Mouse (Mus musculus): Measurements from ENCODE around the gene Fam163a. TPM values are rescaled to one million over a fixed set of nuclear protein-coding genes. Genes with fewer than 3 reads are reported as not detected.
"Not testable (repeated sequence)": the region's sequence is repeated elsewhere in the genome, so short reads cannot be mapped to it uniquely, and the experiment has no call there.

The Fam163a gene
- total RNA-seq, 2 experiments from 2014 or later = 4.6 to 6.1 TPM

DNA sequence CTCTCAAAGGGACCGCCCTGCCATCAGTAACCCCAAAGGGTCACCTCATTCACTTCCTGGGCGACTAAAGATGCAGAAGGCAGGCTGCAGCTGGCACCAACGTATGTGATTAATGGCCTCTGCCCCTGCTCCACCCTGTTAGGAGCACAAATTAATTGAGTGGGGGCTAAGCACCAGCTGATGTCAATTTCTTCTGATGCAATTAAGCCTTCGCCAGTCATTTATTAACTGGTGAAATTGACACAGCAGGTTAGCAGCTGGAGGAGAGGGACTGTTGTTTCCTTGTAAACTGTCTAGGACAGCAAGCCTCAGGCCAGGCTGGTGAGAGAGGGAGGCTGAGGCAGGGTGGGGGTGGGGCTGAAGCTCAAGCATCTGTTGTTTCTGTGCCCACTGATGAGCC is 114.8 kb downstream of the Fam163a start:
- intact Hi-C loops (cut with DNase I) = no loop called here
- no peak for DNase-seq

DNA sequence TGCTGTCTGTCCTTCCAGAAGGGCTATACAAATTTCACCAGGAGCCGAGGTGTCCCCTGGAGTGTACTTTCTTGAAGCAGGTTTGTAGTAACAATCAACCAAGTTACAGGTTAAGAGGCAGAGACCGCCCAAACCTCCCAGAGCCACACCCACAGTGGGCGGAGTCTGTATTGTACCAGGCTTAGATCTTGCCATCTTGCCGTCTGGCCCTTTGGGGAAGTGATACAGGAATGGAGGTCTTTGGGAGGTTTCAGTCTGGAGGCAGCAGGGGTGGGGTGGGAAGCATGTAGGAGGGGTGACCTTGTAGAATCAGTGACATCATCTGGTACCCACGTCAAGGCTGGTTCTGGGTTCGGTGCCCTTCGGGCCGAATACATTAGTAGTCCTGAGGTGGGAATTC is 115.3 kb downstream of the Fam163a start:
- intact Hi-C loops (cut with DNase I) = loop anchor here (5.0 kb wide), 1 partner anchor 153 kb away; no protein-coding TSS in a partner anchor
- no peak for DNase-seq

DNA sequence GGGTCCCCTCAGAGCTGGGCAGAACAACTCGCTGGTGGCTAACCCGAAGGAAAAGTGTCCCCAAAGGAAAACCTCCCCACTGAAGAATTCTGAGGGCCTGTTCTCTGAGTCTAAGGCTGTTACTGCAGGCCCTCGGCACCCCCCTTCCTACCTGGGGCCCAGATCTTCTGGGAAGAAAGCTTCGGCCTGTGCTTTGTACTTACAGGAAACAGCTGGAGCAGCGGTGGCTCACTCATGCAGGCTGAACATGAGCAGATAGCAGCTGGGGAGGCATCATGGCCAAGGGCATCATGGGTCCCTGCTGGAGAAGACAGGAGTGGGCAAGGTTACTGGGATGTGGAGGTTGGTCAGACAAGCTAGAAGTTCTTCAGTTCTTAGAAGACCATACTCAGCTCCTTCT is 117.2 kb downstream of the Fam163a start:
- DNase-seq = no peak
- intact Hi-C loops (cut with DNase I) = loop anchor here (5.0 kb wide), 1 partner anchor 155 kb away; no protein-coding TSS in a partner anchor

DNA sequence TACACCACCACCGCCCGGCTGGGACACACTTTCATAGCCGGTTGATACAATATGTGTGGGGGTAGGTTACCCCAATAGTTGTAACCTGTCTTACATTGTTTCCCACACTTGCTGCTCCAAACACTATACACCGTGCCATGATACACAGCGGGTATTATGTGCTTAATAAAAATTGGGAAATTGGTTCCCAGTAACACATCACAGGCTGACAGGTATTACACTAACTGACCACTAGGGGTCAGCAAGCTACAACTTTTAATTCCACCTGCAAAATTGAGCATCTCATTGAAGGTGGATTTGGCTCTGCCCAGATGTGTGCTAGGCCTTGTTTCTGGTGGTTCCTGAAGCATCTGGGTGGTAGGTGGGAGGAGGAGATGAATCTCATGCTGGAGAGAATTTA is 119.1 kb downstream of the Fam163a start:
- DNase-seq = no peak
- intact Hi-C loops (cut with DNase I) = loop anchor here (5.0 kb wide), 1 partner anchor 157 kb away; no protein-coding TSS in a partner anchor

DNA sequence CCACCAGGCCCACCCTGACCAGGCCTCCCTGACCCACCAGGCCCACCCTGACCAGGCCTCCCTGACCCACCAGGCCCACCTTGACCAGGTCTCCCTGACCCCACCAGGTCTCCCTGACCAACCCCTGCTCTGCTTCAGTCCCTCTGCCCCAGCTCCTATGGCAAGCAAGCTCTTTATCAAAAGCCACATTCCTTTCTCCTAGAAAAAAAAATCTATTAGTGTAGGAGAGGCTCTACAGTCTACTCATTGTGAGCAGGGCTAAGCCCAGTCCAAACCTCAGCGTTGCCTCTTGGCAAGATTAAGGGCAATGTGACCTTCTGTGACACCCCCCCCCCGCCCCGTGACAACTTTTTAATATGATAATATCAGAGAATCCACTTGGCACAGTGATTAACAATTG is 120.2 kb downstream of the Fam163a start:
- no peak for DNase-seq
- intact Hi-C loops (cut with DNase I) = loop anchor here (5.0 kb wide), 2 partner anchors 158 to 453 kb away; no protein-coding TSS in a partner anchor

DNA sequence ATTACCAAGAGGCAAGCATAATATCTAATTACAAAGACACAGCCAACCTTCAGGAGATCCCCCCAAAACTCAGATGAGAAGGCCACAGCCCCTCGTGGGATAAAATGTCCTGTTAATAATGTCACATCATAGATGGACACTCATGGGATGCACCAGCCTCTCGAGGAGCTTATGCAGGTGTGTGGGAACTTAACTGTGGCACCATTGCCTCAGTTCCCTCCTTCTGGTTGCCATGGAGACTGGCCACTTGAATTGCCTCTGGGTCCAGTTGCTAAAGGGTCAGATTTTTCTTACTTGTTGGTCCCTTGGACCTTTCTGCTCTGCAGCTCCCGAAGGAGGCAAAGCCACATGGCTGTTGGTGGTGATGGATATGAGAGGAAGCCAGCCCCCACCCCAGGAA is 127.2 kb downstream of the Fam163a start:
- DNase-seq = no peak
- intact Hi-C loops (cut with DNase I) = no loop called here

DNA sequence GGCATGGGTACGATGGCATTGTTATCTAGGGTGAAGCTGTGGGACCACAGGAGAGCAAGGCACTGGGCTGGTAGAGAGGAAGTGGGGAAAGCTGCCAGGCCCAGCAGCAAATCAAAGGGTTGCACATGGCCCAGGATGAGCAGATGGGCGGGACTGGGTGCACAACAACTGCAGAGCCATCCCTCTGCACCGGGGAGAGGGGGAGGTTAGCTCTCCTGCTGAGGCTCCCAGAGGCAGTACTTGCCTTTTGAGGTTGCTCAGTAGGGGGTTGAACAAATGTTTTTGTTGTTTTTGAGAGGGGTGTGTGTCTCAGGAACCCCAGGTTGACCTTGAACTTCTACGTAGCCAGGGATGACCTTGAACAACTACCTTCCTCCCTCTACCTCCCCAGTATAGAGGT is 128.4 kb downstream of the Fam163a start:
- intact Hi-C loops (cut with DNase I) = no loop called here
- no peak for DNase-seq

DNA sequence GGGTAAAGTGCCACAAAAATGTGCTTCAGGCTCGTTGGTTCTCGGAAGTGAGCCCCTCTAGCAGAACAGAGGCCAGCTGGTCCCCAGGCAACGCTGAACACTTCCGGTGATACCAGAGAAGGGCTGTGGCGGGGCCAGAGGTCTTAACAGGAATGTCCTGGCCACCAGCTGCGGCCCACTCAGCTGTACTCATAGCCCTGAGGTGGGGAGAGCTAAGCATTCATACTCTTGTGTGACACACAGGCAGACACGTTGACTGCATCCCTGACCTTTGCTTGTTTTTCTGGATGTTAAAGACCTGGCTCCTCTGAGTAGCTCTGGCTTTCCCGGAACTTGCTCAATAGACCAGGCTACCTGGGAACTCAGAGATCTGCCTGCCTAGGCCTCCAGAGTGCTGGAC is 130.3 kb downstream of the Fam163a start:
- no peak for DNase-seq
- intact Hi-C loops (cut with DNase I) = no loop called here

DNA sequence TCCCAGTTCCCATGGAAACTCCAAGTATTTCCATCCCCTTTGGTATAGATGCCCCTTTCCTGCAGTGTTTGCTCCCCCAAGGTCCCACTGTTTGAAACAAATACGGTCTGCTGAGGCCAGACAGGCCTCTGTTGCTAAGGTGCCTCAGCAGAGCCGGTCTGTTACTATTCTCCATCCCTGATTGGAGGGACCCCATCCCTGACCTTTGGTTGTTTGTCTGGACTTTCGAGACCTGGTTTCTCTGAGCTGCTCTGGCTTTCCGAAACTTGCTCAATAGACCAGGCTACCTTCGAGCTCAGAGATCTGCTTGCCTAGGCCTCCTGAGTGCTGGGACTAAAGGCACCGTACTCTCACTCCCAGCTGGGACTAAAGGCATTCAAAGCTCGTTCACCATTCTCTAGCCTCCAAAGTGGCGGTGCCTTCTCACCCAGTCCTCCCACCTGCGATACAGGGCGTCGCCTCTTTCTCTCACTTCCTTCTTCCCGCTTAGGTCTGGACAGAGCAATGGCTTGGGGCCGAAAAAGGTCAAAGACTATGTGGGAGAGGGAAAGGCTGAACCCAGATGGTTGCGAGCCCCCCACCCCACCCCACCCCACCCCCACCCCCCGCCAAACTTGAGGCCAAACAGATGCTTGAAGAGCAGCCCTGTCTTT is 131.5 kb downstream of the Fam163a start:
- intact Hi-C loops (cut with DNase I) = no loop called here
- no peak for DNase-seq

DNA sequence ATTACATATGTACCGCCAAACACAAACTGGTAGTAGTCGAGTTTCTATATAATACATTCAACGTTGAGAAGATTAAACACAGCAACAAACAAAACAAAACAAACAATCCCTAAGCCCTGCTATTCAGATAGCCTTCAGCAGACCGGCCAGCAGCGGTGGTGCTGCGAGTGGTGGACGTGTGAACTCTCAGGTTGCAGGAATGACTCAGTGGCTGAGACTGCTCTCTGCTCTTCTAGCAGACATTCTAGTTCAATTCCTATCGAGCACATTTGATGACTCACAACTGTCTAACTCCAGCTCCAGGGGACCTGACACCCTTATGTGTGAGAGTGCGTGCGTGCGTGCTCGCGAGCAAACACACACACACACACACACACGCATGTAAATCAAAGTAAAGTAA is 134.7 kb downstream of the Fam163a start:
- DNase-seq = no peak
- intact Hi-C loops (cut with DNase I) = no loop called here

DNA sequence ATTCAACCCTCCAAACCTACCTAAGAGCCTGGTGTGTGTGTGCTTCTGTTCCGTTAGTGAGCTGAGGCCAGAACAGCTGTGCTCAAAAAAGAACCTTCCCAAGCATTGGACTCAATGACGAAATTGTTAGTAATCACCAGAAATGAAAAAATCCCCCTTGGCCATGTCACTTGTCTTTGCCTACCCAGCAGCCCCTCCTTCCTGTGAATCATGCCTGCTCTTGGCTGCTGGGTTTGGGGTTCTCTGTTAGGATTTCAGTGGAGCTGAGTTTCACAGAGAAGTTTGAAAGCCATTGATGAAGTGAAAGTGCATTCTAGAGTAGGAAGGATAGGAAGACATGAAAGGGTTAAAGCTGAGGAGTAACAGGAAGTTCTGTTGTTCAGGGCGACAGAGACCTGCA is 138.7 kb downstream of the Fam163a start:
- intact Hi-C loops (cut with DNase I) = no loop called here
- DNase-seq = no peak

DNA sequence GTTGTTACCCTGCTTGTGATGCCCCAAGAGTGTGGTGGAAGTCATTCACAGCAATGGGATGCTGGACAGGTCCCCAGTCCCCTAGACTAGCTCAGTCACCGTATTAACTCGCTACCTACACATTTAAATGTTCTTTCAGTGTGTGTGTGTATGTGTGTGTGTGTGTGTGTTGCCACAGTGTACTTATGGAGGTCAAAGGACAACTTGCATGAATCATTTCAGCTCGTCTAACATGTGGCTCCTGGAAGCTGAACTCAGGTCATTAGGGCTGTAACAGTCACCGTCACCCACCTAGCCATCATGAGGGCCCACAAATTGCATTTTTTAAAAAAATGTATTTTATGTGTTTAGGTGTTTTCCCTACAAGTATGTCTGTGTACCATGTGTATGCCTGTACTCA is 142.6 kb downstream of the Fam163a start:
- no peak for DNase-seq
- intact Hi-C loops (cut with DNase I) = no loop called here

DNA sequence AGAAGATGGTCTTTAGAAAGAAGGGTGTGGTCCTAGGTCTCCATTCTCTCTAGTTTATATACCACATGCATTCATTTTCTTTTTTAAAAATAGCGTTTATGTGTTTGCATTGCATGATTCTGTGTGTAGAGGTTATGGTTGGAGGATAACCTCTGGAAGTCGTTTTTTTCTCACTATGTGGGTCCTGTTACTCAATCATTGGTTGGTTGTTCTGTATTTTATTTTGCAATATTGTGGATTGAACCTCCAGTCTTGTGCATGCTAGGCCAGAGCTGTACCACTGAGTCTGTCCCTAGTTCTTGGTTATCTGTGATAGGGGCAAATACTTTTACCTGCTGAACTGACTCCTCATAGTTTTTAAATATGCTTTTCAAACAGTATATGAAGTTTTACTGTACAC is 146.6 kb downstream of the Fam163a start:
- no peak for DNase-seq
- intact Hi-C loops (cut with DNase I) = no loop called here

DNA sequence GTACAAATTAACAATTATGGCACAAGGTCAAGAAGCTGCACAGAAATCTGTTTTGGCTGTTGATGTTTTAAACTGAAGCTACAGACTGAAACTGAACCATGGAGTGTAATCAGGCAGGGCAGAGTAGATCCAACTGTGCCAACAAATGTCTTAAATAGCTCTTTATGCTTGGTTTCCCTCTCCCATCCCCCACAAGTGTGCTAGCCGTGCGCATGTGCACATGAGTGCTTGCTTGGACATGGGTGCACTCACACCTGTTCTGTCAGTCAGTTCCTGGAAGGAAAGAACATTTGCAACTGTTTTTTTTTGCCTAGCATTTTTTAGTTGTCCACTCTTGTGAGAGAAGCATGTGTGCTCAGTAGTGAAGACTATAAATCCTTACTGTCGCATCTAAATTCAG is 158.1 kb downstream of the Fam163a start:
- DNase-seq = peak; percentile 47

DNA sequence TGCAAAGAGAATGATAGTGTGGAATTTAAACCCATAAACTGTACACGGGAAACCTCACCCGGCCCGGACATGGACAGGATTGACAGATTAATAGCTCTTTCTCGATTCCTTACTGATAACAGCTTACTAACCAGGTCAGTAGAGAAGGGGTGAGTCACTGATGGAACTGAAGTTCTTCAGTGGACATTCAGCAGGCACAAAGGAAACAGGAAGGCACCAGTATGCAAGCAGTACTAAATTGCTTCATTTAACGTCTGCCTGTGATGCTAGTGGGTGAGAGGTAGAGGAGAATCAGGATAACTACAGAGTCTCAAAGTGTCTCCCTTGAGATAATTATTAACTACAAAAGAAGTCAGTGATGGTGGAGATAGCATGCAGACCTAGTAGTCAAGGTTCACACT is 160.6 kb downstream of the Fam163a start:
- DNase-seq = no peak
- intact Hi-C loops (cut with DNase I) = no loop called here

More for the DNA sequence above, 158.1 kb downstream of the Fam163a start:
- intact Hi-C loops (cut with DNase I) = no loop called here

DNA sequence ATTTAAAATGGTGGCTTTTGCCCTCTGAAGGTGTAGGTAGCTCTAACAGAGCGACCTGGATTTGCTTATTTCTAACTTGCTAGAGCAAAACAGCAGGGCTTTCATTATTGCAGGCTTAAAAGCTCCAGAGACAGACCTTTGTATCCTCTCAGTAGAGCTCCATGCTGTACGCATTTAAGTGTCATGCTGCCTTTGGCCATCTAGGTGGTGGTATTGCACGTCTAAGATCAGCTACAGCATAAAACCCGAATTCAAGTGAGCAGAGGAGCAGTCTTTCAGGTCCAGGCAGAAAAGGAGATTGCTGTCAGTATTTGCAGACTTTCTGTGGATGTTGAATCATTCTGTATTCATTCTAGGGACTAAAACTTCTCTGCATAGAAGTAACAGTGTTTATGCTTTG is 161.8 kb downstream of the Fam163a start:
- DNase-seq = peak; percentile 17
- intact Hi-C loops (cut with DNase I) = no loop called here

DNA sequence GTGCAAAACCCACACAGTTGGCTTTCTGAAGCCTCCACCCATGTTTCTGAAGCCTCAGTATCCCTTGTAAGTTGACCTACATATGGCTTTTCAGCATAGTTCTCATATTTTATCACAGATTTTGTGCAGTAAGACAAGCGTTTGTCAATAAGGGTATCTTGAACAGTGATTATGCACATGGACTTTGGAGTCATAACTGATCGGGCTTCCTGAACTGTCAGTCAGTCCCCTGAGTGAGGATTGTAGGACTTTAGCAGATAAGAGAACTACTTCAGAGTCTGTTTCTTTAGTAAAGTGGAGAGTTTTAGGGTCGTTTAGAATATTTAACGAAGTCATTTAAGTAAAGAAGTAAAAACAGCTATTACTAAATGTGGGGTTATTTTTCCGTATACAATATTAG is 162.3 kb downstream of the Fam163a start:
- intact Hi-C loops (cut with DNase I) = no loop called here
- no peak for DNase-seq

DNA sequence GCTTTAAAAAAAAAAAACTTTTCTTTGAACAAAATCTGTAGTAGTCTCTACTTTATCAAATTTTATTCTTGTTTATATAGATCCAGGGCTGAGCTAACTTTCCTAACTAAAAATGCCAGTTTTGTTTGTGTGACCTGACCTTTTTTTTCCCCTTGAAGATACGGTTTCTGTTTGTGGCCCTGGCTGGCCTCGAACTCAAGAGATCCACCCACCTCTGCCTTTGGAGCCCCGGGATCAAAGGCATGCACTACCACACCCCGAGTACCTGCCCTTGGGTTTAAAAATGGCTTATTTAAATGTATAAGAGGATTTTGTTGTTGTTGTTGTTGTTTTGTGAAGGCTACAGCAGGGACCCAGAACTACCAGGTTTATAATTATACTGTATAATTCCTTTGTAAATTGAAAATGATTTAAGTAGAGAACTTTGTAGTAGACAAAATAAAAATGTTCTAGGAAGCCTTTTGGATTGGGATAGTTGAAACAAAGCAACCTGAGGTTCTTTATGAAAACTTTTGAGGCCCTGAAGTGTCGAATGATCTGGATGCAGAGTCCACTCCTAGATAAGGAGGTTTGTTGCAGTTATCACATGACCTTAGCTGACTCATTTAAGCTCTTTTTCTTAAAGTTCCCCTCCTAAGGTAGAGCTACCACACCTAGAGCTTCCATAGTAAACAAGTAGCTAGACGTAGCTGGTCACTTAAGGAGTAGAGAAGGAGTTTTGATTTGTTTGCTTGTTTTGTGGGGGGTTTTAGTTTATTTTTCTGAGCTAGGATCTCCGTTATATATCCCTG is 163.2 kb downstream of the Fam163a start:
- intact Hi-C loops (cut with DNase I) = no loop called here
- DNase-seq = no peak

DNA sequence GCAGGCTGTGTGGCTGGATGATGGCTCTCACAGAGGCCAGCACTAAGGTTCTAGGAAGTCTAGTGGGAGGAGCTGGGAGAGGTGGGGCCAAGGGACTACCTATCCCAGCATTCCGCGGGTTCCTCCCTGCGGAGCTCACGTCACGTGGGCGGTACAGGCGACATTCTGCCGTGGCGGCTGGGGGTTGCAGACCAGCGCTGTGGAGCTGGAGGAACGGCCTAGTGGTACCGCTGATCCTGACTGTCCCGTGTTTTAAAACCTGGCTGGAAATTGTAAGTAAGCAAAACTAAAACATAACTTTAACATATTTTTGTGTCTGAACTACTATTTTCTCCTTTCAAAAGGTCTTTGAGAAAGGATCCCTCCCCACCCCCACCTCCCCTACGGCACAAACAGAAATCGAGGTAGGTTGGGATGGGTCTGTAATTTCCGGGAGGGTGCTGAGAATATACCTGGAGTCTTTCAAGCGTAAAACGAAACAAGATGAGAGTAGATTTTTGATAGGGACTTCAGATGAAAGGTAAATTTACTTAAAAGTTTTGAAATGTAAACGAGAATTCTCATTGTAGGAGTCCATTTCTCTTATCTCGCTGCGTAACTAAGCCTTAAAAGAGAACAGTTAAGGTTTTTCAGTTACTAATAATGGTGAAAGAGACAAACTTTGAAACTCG is 164.0 kb downstream of the Fam163a start:
- DNase-seq = peak; percentile 91
- intact Hi-C loops (cut with DNase I) = no loop called here

DNA sequence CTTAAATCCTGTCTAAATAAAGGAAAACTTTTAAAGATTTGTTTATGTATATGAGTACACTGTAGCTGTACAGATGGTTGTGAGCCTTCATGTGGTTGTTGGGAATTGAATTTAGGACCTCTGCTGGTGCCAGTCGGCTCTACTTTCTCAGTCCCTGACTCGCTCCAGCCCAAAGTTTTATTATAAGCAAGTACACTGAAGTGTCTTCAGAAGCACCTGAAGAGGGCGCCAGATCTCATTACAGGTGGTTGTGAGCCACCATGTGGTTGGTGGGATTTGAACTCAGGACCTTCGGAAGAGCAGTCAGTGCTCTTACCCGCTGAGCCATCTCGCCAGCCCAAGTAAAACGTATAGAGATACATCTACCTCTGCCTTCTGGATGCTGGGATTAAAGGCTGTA is 164.8 kb downstream of the Fam163a start:
- DNase-seq; intact Hi-C loops (cut with DNase I): not testable (repeated sequence)

DNA sequence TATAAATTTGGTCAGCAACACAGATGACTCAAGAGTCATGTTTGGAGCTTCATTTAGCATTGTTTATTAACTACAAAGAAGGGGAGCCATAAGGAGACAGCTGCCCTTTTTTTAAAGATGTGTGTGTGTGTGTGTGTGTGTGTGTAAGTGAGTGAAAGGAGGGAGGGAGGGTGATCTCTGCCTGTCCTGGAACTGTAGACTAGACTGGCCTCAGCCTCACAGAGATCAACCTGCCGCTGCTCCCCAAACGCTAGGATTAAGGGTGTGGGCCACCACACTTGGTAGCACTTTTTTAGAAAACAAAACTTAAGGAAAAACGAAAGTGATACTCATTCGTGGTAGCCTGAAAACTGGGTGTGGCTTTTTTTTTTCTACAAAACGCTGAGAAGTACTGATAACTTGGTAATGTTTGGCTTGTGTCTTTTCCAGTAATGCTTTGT is 167.7 kb downstream of the Fam163a start:
- intact Hi-C loops (cut with DNase I) = no loop called here
- DNase-seq = no peak
